Mouse (Mus musculus): ENCODE measurements around the gene Tra2a. TPM values are rescaled to one million over a fixed set of nuclear protein-coding genes. Genes with fewer than 3 reads are reported as not detected.

Tra2a gene
- polyA plus RNA-seq (2014; fragmentation: Illumina TruSeq; extraction: RNeasy Lipid Tissue Mini Kit (QIAGEN cat#74804); ENCODE audit: low read depth, low replicate concordance), result 147 TPM

GRCm38 (mm10) chr6:49263847-49264243, at the start of gene Tra2a:
TSS of gene Tra2a (minus strand) at chr6:49264033.

DNA sequence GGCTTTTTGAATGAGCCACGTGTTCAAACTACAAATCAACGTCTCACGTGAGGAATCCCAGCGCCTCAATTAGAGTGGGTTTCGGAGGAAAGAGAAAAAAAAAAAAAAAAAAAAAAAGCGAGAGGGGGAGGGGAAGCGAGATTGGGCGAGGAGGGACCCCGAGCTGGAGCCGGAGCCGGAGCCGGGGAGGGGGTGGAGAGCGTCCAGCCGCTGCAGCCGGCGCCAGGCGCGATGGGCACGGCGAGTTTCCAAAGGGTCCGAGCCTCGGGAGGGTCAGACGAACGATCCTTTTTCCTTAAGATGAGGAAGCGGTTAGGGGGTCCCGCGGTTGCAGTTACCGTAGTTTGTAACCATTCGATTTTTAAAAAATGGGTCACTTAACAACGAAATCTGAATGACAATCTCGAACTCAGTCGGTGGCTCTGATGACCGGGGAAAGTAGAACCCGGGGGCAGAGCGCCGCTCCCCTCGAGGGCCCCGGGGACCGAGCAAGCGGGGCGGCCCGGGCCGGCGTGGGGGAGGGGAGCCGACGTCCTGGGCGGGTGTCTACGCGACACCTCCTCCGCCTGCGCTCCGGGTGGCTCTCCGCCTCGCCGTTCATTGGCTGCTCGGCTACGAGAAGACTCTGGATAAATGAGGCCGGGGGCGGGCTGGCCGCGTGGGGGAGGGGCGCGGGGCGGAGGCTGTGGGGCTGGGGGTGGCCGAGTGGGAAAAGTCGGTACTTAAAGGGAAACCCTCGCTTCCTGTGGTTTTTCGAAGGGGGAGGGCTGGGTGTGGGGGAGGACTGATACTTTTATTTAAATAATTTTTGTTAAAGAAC, 48.7 kb downstream of the Tra2a start, which contains the start of gene Igf2bp3:
Gene Igf2bp3, minus strand, starts transcription at position 30 of the 820 bp plus-strand sequence.

Other genes starting within 250 kb of the Tra2a start
- 0.11 TPM for gene Gpnmb, start 227.5 kb downstream of the Tra2a start, polyA plus RNA-seq (2014; fragmentation: Illumina TruSeq; extraction: RNeasy Lipid Tissue Mini Kit (QIAGEN cat#74804); ENCODE audit: low read depth, low replicate concordance)
- gene Malsu1, start 190.2 kb downstream of the Tra2a start, polyA plus RNA-seq (2014; fragmentation: Illumina TruSeq; extraction: RNeasy Lipid Tissue Mini Kit (QIAGEN cat#74804); ENCODE audit: low read depth, low replicate concordance), result 16.2 TPM
- gene Igf2bp3, start 49.1 kb downstream of the Tra2a start, polyA plus RNA-seq (2014; fragmentation: Illumina TruSeq; extraction: RNeasy Lipid Tissue Mini Kit (QIAGEN cat#74804); ENCODE audit: low read depth, low replicate concordance), result 91.5 TPM
- gene Ccdc126, start 55.2 kb upstream of the Tra2a start, polyA plus RNA-seq (2014; fragmentation: Illumina TruSeq; extraction: RNeasy Lipid Tissue Mini Kit (QIAGEN cat#74804); ENCODE audit: low read depth, low replicate concordance), result 2.5 TPM
- gene Fam221a, start 103.7 kb upstream of the Tra2a start, polyA plus RNA-seq (2014; fragmentation: Illumina TruSeq; extraction: RNeasy Lipid Tissue Mini Kit (QIAGEN cat#74804); ENCODE audit: low read depth, low replicate concordance), result 37.3 TPM
- 151 TPM for gene Stk31, start 131.6 kb upstream of the Tra2a start, polyA plus RNA-seq (2014; fragmentation: Illumina TruSeq; extraction: RNeasy Lipid Tissue Mini Kit (QIAGEN cat#74804); ENCODE audit: low read depth, low replicate concordance)

Measured in testis, adult 10 weeks (tissue).